Mouse (Mus musculus): ENCODE results near the gene Sprr3. TPM values are rescaled to one million over a fixed set of nuclear protein-coding genes. Genes with fewer than 3 reads are reported as not detected.

Gene Sprr3
- polyA plus RNA-seq, 1 experiment from 2014 or later: not detected

GRCm38 (mm10) chr3:92466576-92466975 lies 8.1 kb upstream of the Sprr3 start:
- 88% methylated on average over 1 of the region's 1 CpGs for WGBS
- DNase-seq (ENCODE audit: low spot score, missing footprints): no peak
- Histone ChIP-seq H3K27me3 (ENCODE audit: control insufficient read depth, insufficient read depth, low read length) (no peaks in the 10 kb centered on the region), H3K4me3 (ENCODE audit: low read depth, low read length) (no peak overlapping the region), H3K9me3 (ENCODE audit: control insufficient read depth, low read length) (no peaks in the 10 kb centered on the region), H3K4me2 (no peak overlapping the region), H3K36me3 (ENCODE audit: control insufficient read depth, insufficient read depth, low read length) (no peaks in the 10 kb centered on the region), H3K4me1 (ENCODE audit: control insufficient read depth, insufficient read depth, low read length) (no peaks in the 10 kb centered on the region), H3K27ac (ENCODE audit: low read depth, low read length) (no peak overlapping the region), H3K9ac (ENCODE audit: low read length) (no peak overlapping the region)
- ATAC-seq (ENCODE audit: low FRiP score): no peak

DNA sequence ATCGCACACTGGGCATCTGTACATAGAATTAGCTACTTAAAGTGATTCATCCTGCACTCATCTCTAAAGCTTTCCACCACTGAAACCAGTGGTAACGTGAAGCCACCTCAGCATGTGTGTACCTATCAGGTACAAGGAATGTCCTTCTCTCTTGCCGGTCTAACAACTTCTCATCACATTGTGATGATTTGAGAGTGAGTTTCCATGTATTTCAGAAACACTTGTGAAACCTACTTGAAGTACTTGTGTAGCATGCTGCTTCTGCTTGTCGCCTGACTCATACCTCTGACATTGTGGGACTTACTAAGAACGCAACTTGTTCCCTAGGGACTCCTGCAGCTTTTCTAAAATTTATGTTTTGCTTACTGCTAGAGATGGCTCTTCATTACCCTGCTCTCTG lies 3.4 kb downstream of the Sprr3 start:
- 87% methylated on average over 5 of the region's 5 CpGs for WGBS

DNA sequence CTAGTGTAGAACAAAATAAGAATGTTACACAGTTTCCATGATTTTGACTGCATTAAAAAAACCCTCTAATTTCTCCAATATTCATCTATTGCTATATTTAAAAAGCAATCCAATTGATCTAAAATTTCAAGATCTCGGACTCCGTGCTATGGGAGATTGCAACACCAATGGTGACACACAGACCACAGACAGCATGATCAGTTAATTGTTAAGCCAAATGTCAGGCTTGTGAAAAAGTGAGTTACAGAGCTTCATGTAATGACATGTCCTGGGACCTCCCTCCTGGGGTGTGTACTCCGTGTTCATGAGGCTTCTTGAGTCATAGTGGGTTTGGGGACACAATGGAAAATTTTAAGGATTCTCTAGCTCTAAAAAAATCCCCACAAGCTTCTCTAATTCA lies 18.3 kb downstream of the Sprr3 start:
- 90% methylated on average over 3 of the region's 3 CpGs for WGBS
- Histone ChIP-seq H3K27me3 (ENCODE audit: control insufficient read depth, insufficient read depth, low read length) (no peaks in the 10 kb centered on the region), H3K4me2 (no peak overlapping the region), H3K36me3 (ENCODE audit: control insufficient read depth, insufficient read depth, low read length) (no peaks in the 10 kb centered on the region), H3K9me3 (ENCODE audit: control insufficient read depth, low read length) (no peaks in the 10 kb centered on the region), H3K4me1 (ENCODE audit: control insufficient read depth, insufficient read depth, low read length) (no peaks in the 10 kb centered on the region), H3K4me3 (ENCODE audit: low read depth, low read length) (no peak overlapping the region), H3K9ac (ENCODE audit: low read length) (no peak overlapping the region), H3K27ac (ENCODE audit: low read depth, low read length) (no peak overlapping the region)
- ATAC-seq (ENCODE audit: low FRiP score) (no peak), DNase-seq (ENCODE audit: low spot score, missing footprints) (no peak)

More for the DNA sequence above, 3.4 kb downstream of the Sprr3 start:
- ATAC-seq (ENCODE audit: low FRiP score) (no peak), DNase-seq (ENCODE audit: low spot score, missing footprints) (no peak)
- no peak overlapping the region for H3K9ac ChIP-seq (ENCODE audit: low read length)
- no peak overlapping the region for H3K4me2 ChIP-seq
- H3K4me3 ChIP-seq (ENCODE audit: low read depth, low read length): no peak overlapping the region
- H3K27me3 ChIP-seq (ENCODE audit: control insufficient read depth, insufficient read depth, low read length): no peaks in the 10 kb centered on the region
- H3K36me3 ChIP-seq (ENCODE audit: control insufficient read depth, insufficient read depth, low read length): no peaks in the 10 kb centered on the region
- no peaks in the 10 kb centered on the region for H3K9me3 ChIP-seq (ENCODE audit: control insufficient read depth, low read length)
- H3K4me1 ChIP-seq (ENCODE audit: control insufficient read depth, insufficient read depth, low read length): no peaks in the 10 kb centered on the region
- H3K27ac ChIP-seq (ENCODE audit: low read depth, low read length): no peak overlapping the region

DNA sequence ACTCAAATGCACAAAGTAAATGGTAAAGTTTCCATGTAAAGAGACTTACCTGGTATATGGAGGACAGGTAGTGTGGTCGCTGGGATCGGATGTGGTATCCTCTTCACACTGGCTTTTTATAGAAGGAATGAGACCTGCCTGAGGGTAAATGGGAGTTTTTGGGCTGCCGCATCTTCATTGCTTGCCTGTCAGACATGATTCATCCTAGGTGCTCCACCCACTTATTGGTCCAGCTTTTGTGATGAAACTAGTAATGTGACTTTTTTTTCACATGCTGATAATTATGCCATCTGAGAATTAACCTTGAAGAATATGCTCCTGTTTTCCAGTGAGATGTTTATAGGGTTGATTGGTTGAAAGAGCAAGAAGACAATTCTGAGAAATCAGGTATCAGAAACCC lies 19.8 kb downstream of the Sprr3 start, which contains the start of gene Sprr1b:
Sprr1b (minus strand) TSS at position 101 of the 400 bp plus-strand sequence.
- H3K27ac ChIP-seq (ENCODE audit: low read depth, low read length): no peak within 1 kb of the TSS
- no peak for DNase-seq (ENCODE audit: low spot score, missing footprints)
- H3K9me3 ChIP-seq (ENCODE audit: control insufficient read depth, low read length): no peaks in the 10 kb centered on the region
- no peaks in the 10 kb centered on the region for H3K36me3 ChIP-seq (ENCODE audit: control insufficient read depth, insufficient read depth, low read length)
- H3K4me2 ChIP-seq: no peak within 1 kb of the TSS
- H3K27me3 ChIP-seq (ENCODE audit: control insufficient read depth, insufficient read depth, low read length): no peaks in the 10 kb centered on the region
- H3K4me1 ChIP-seq (ENCODE audit: control insufficient read depth, insufficient read depth, low read length): no peaks in the 10 kb centered on the region
- 96% methylated on average over 3 of the region's 3 CpGs for WGBS
- H3K9ac ChIP-seq (ENCODE audit: low read length): no peak within 1 kb of the TSS
- ATAC-seq (ENCODE audit: low FRiP score): no peak
- no peak within 1 kb of the TSS for H3K4me3 ChIP-seq (ENCODE audit: low read depth, low read length)

GRCm38 (mm10) chr3:92432282-92432681 lies 26.2 kb downstream of the Sprr3 start, which contains the start of gene Sprr2k:
Gene Sprr2k, plus strand, starts transcription at chr3:92432582.
- 94% methylated on average over 2 of the region's 2 CpGs for WGBS
- Histone ChIP-seq H3K9ac (ENCODE audit: low read length) (no peak within 1 kb of the TSS), H3K4me2 (no peak within 1 kb of the TSS), H3K4me1 (ENCODE audit: control insufficient read depth, insufficient read depth, low read length) (no peaks in the 10 kb centered on the region), H3K4me3 (ENCODE audit: low read depth, low read length) (no peak within 1 kb of the TSS), H3K36me3 (ENCODE audit: control insufficient read depth, insufficient read depth, low read length) (no peaks in the 10 kb centered on the region), H3K9me3 (ENCODE audit: control insufficient read depth, low read length) (no peaks in the 10 kb centered on the region), H3K27ac (ENCODE audit: low read depth, low read length) (no peak within 1 kb of the TSS), H3K27me3 (ENCODE audit: control insufficient read depth, insufficient read depth, low read length) (no peaks in the 10 kb centered on the region)
- ATAC-seq (ENCODE audit: low FRiP score) (no peak), DNase-seq (ENCODE audit: low spot score, missing footprints) (no peak)

DNA sequence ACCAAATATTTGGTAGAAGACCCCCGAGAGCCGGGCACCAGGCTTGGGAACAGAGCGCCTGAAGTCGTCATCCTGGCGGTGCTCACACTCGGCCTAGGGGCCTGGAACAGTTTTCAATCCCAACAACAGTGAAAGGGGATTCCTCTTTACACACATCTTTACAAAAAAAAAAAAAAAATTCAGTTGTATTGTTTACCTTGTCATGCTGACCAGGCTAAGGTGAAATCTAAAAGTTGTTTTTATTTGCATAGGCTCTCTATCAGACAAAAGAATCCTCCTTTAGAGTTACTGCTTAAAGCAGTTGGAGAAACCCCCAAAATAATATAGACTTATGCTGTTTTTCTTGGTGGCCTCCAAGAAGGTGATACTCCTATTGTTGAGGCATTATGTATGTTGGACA lies 29.2 kb downstream of the Sprr3 start, which contains the start of gene Gm9774:
Gm9774 (minus strand) TSS at position 101 of the 400 bp plus-strand sequence.
- no peaks in the 10 kb centered on the region for H3K4me1 ChIP-seq (ENCODE audit: control insufficient read depth, insufficient read depth, low read length)
- 95% methylated on average over 6 of the region's 6 CpGs for WGBS
- no peak within 1 kb of the TSS for H3K9ac ChIP-seq (ENCODE audit: low read length)
- no peak within 1 kb of the TSS for H3K4me2 ChIP-seq
- H3K36me3 ChIP-seq (ENCODE audit: control insufficient read depth, insufficient read depth, low read length): no peaks in the 10 kb centered on the region
- no peaks in the 10 kb centered on the region for H3K9me3 ChIP-seq (ENCODE audit: control insufficient read depth, low read length)
- H3K27me3 ChIP-seq (ENCODE audit: control insufficient read depth, insufficient read depth, low read length): no peaks in the 10 kb centered on the region
- no peak for DNase-seq (ENCODE audit: low spot score, missing footprints)
- no peak within 1 kb of the TSS for H3K27ac ChIP-seq (ENCODE audit: low read depth, low read length)
- H3K4me3 ChIP-seq (ENCODE audit: low read depth, low read length): no peak within 1 kb of the TSS
- no peak for ATAC-seq (ENCODE audit: low FRiP score)

GRCm38 (mm10) chr3:92417782-92418181 lies 40.7 kb downstream of the Sprr3 start, which contains the start of gene Sprr2j-ps:
Gene Sprr2j-ps, plus strand, starts transcription at chr3:92418082.
- Histone ChIP-seq H3K27ac (ENCODE audit: low read depth, low read length) (no peak within 1 kb of the TSS), H3K27me3 (ENCODE audit: control insufficient read depth, insufficient read depth, low read length) (no peaks in the 10 kb centered on the region), H3K9me3 (ENCODE audit: control insufficient read depth, low read length) (no peaks in the 10 kb centered on the region), H3K36me3 (ENCODE audit: control insufficient read depth, insufficient read depth, low read length) (no peaks in the 10 kb centered on the region), H3K9ac (ENCODE audit: low read length) (no peak within 1 kb of the TSS), H3K4me2 (no peak within 1 kb of the TSS), H3K4me1 (ENCODE audit: control insufficient read depth, insufficient read depth, low read length) (no peaks in the 10 kb centered on the region), H3K4me3 (ENCODE audit: low read depth, low read length) (no peak within 1 kb of the TSS)
- WGBS: 89% methylated on average over 2 of the region's 2 CpGs
- DNase-seq (ENCODE audit: low spot score, missing footprints): no peak
- no peak for ATAC-seq (ENCODE audit: low FRiP score)

DNA sequence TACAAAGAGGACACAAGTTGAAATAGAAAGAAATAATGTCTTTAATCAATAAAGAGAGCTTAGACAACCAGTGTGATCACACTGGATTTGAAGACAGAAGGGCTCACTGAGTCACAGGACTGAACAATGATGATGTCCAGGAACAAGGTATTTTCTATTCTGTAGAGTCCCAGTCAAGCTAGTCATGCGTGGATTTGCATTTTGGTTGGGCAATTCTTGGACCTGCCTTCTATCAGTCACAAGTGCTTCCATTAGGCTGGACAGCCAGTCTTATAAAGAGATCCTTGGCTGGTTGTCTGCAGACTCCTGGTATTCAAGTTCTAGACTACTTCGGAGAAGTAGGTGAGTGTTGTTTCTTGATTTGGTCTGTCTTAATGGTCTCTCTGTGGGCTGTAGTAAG lies 50.8 kb downstream of the Sprr3 start, which contains the start of gene Sprr2i:
Sprr2i (plus strand) TSS at position 301 of the 400 bp plus-strand sequence.
- Histone ChIP-seq H3K27ac (ENCODE audit: low read depth, low read length) (no peak within 1 kb of the TSS), H3K9me3 (ENCODE audit: control insufficient read depth, low read length) (no peaks in the 10 kb centered on the region), H3K36me3 (ENCODE audit: control insufficient read depth, insufficient read depth, low read length) (no peaks in the 10 kb centered on the region), H3K4me3 (ENCODE audit: low read depth, low read length) (no peak within 1 kb of the TSS), H3K4me1 (ENCODE audit: control insufficient read depth, insufficient read depth, low read length) (no peaks in the 10 kb centered on the region), H3K9ac (ENCODE audit: low read length) (no peak within 1 kb of the TSS), H3K4me2 (no peak within 1 kb of the TSS), H3K27me3 (ENCODE audit: control insufficient read depth, insufficient read depth, low read length) (no peaks in the 10 kb centered on the region)
- DNase-seq (ENCODE audit: low spot score, missing footprints) (no peak), ATAC-seq (ENCODE audit: low FRiP score) (no peak)
- WGBS: 93% methylated on average over 2 of the region's 2 CpGs
